Mouse (Mus musculus): ENCODE data around the gene Lpar2. TPM values are rescaled to one million over a fixed set of nuclear protein-coding genes. Genes with fewer than 3 reads are reported as not detected.

Gene Lpar2
- total RNA-seq, 2 experiments from 2014 or later, result 0.22 to 0.31 TPM

GRCm38 (mm10) chr8:69864180-69864579, 42.0 kb downstream of the Lpar2 start:
- DNase-seq (ENCODE audit: low spot score in 2 of 2), result no peak

- DNase-seq (ENCODE audit: low spot score in 2 of 2), result no peak
These were observed 45.6 kb downstream of the Lpar2 start for GRCm38 (mm10) chr8:69867696-69868326.

DNA sequence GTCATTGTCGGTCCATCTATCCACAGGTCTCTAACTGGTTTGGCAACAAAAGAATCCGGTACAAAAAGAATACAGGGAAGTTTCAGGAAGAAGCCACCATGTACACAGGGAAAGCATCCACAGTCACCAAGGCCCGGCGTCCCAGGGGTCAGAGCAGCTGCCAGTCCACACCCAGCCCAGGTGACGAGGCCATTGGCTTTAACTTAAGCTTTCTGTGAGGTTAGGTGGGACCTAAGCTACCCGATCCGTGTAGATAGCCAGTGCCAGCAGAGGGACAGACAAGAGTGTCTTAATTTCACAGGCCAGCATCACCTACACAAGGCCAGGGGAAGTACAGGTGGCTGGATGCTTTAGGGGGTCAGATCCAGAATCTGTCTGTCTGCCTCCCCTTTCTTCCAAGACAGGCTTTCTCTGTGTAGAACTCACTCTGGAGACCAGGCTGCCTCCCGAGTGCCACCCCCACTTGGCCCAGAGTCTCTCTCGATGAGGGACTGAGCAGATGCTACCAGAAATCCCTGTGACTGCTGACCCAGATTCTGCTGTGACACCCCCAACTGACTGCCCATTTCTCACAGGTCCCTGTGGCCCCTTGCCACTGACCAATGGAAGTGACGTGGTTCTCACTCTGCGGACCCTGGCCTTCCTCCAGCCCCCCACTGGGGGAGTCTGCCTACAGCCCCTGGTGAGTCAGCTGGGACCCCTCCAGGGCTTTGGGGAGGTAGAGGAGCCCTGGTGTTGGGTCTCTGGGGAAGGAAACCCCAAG, 48.0 kb downstream of the Lpar2 start:
- DNase-seq (ENCODE audit: low spot score in 2 of 2), result no peak

GRCm38 (mm10) chr8:69870907-69871306, 48.7 kb downstream of the Lpar2 start:
- DNase-seq (ENCODE audit: low spot score in 2 of 2), result no peak

GRCm38 (mm10) chr8:69874155-69874554, 51.9 kb downstream of the Lpar2 start:
- peak in 1 of 2 experiments; percentile 59 for DNase-seq (ENCODE audit: low spot score in 2 of 2)

- DNase-seq (ENCODE audit: low spot score in 2 of 2), result peak in 1 of 2 experiments; percentile 41
These were observed 52.4 kb downstream of the Lpar2 start for GRCm38 (mm10) chr8:69874654-69875053.

- peak in 1 of 2 experiments; percentile 36 for DNase-seq (ENCODE audit: low spot score in 2 of 2)
These were observed 53.9 kb downstream of the Lpar2 start for GRCm38 (mm10) chr8:69876097-69876496.

DNA sequence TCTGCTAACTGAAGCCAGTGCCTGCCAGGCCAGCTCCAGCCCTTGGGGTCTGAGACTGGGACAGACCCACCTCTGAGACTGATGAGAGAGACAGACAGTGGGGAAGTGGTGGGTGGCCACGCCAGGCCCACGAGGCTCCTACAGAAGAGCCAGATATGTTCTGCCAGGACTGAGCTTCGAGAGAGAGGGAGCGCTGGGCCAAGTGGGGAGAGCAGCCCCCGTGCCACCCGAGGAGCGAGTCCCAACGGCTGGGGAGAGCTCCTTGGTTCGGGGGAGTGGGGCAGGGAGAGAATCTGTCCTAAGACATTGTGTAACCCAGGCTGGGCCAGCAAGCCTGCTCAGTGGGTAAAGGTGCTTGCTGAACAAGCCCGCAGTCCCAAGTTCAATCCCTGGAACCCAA, 54.7 kb downstream of the Lpar2 start:
- no peak for DNase-seq (ENCODE audit: low spot score in 2 of 2)

DNA sequence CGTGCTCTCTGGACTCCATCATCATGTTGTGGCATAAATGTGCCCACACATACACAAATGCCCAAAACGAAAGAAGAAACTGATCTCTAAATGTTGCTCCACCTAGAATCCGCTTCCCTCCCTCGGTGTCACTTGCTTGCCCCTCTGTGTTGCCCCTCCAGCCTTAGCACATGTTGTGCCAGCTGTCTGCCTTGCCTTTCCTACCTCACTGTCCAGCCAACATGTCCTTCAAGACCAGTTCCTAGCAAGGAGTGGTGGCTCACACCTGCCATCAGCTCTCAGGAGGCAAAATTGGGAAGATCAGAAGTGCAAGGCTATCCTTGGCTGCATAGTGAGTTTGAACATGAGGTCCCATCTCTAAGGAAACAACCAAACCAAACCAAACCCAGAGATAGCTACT, 55.2 kb downstream of the Lpar2 start:
- no peak for DNase-seq (ENCODE audit: low spot score in 2 of 2)

DNA sequence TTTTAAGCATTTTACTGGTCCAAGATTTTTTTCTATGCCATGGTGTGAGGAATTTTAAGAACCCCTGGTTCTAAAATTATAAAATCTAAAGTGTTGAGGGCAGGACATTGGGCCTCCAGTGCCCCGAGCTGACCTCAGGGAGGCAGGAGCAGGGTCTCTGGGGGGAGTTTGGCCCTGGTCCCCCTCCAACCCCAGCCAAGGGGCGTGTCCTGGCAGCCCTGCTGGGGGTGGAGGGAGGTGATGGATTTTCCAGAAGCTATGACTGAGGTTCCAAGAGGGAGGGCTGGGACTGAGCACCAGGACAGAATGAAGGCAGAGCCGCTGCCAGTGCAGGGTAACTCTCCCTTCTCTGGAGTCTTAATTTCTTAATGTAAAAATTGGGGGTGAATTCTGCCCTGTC, 55.8 kb downstream of the Lpar2 start:
- DNase-seq (ENCODE audit: low spot score in 2 of 2), result peak in 1 of 2 experiments; percentile 38

GRCm38 (mm10) chr8:69879678-69880077, 57.4 kb downstream of the Lpar2 start:
- DNase-seq (ENCODE audit: low spot score in 2 of 2), result no peak

Other genes starting within 250 kb of the Lpar2 start
- gene Zfp868, start 196.9 kb upstream of the Lpar2 start, total RNA-seq (2021), result 10 to 100 TPM; 10.0 to 12.2 TPM
- 1 to 10 TPM; 1.1 to 2.0 TPM for gene Zfp964, start 167.9 kb upstream of the Lpar2 start, total RNA-seq (2021)
- gene Zfp869, start 111.7 kb upstream of the Lpar2 start, total RNA-seq (2021), result 10 to 100 TPM; 13.4 to 16.6 TPM
- 1 to 10 TPM; 4.1 to 5.2 TPM for gene Zfp963, start 72.5 kb upstream of the Lpar2 start, total RNA-seq (2021)
- 1 to 10 TPM; 4.0 to 6.3 TPM for gene Gm20422, start 47.5 kb upstream of the Lpar2 start, total RNA-seq (2021)
- gene Atp13a1, start 31.3 kb upstream of the Lpar2 start, total RNA-seq (2021), result 10 to 100 TPM; 21.3 to 22.3 TPM
- gene Zfp866, start 31.3 kb upstream of the Lpar2 start, total RNA-seq (2021), result 10 to 100 TPM; 18.9 to 21.5 TPM
- gene Gmip, start 13.8 kb upstream of the Lpar2 start, total RNA-seq (2021), result 10 to 100 TPM; 10.3 to 11.6 TPM
- gene Pbx4, start 10.1 kb downstream of the Lpar2 start, total RNA-seq (2021), result 1 to 10 TPM; 1.4 to 1.9 TPM
- gene Cilp2, start 65.3 kb downstream of the Lpar2 start, total RNA-seq (2021), result 10 to 100 TPM in 1 of 2 experiments, 1 to 10 TPM in 1; 6.3 to 12.8 TPM
- gene Tssk6, start 79.8 kb downstream of the Lpar2 start, total RNA-seq (2021), result under 1 TPM in 1 of 2 experiments, not detected in 1; 0.60 TPM
- gene Ndufa13, start 80.1 kb downstream of the Lpar2 start, total RNA-seq (2021), result 100 to 1,000 TPM; 188 to 196 TPM
- 10 to 100 TPM; 10.8 to 11.7 TPM for gene Yjefn3, start 80.3 kb downstream of the Lpar2 start, total RNA-seq (2021)
- gene Gatad2a, start 174.0 kb downstream of the Lpar2 start, total RNA-seq (2021), result 10 to 100 TPM; 60.9 to 74.5 TPM
- 10 to 100 TPM; 41.0 to 45.2 TPM for gene Mau2, start 220.3 kb downstream of the Lpar2 start, total RNA-seq (2021)
- gene Sugp1, start 220.4 kb downstream of the Lpar2 start, total RNA-seq (2021), result 10 to 100 TPM; 23.0 to 23.8 TPM